Mouse (Mus musculus): ENCODE results near the gene Slc7a11.

Slc7a11 gene

DNA sequence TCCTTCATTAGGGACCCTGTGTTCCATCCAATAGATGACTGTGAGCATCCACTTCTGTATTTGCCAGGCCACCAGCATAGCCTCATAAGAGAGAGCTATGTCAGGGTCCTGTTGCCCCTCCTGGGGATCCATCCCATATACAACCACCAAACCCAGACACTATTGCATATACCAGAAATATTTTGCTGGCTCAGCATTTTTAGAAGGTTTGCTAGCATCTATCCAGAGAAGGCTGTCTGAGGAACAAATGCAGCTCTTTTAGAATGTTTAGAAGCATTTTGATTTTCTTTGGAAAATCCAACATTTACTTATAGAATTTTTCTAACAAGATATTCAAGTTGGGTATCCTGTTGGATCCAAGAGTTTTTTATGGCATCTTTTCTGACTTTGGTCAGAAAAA is 299.3 kb downstream of the Slc7a11 start:
- no peak for DNase-seq (ENCODE audit: low spot score)

DNA sequence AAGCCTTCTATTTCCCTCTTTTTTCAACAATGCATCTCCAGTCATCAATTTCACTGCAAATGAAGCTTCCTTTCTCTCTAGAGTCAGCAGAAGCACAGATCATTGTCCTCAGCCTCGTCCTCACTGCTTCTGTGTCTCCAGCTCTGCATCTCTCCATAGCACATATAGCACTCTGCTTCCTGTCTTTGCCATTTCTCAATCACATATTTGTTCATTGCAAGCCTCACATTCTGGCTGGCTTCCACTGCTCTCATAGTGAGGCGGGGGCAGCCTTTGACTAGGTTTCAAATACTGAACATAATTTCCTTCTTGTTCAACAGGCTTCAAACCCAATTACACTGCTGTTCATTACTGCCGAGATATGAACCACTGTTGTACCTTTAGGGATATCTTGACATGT is 305.1 kb downstream of the Slc7a11 start:
- DNase-seq (ENCODE audit: low spot score) = no peak

- no peak for DNase-seq (ENCODE audit: low spot score)
Measured at GRCm38 (mm10) chr3:50132204-50132603, 311.2 kb downstream of the Slc7a11 start.

DNA sequence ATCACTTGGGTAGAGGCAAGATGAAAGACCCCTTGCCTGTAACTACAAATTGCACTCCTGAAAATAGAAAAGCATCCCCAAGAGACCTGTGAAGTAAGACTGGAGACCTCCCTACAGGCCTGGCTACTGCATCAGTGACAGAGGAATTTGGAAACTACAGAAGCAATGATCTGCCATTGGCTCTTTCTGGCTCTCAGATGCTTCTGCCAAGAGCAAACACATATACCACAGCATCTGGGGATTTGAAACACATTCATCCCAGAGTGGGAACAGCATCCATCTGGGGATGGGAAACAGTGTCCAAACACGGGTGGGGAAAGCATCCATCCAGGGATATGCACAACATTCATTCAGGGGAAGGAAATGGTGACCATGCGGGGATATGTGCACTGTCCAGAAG is 313.1 kb downstream of the Slc7a11 start:
- no peak for DNase-seq (ENCODE audit: low spot score)

- DNase-seq (ENCODE audit: low spot score) = no peak
Measured at GRCm38 (mm10) chr3:50121001-50121400, 322.4 kb downstream of the Slc7a11 start.

GRCm38 (mm10) chr3:50116266-50116665 is 327.1 kb downstream of the Slc7a11 start:
- DNase-seq (ENCODE audit: low spot score) = no peak

GRCm38 (mm10) chr3:50105509-50105908 is 337.9 kb downstream of the Slc7a11 start:
- no peak for DNase-seq (ENCODE audit: low spot score)

GRCm38 (mm10) chr3:50094404-50095092 is 348.9 kb downstream of the Slc7a11 start:
- no peak for DNase-seq (ENCODE audit: low spot score)

- peak; percentile 16 for DNase-seq (ENCODE audit: low spot score)
Measured at GRCm38 (mm10) chr3:50076979-50077378, 366.4 kb downstream of the Slc7a11 start.

GRCm38 (mm10) chr3:50063396-50063795 is 380.0 kb downstream of the Slc7a11 start:
- no peak for DNase-seq (ENCODE audit: low spot score)

GRCm38 (mm10) chr3:50044666-50045065 is 398.7 kb downstream of the Slc7a11 start:
- no peak for DNase-seq (ENCODE audit: low spot score)

GRCm38 (mm10) chr3:50044160-50044559 is 399.3 kb downstream of the Slc7a11 start:
- no peak for DNase-seq (ENCODE audit: low spot score)

- DNase-seq (ENCODE audit: low spot score) = no peak
Measured at GRCm38 (mm10) chr3:50041141-50041540, 402.3 kb downstream of the Slc7a11 start.

DNA sequence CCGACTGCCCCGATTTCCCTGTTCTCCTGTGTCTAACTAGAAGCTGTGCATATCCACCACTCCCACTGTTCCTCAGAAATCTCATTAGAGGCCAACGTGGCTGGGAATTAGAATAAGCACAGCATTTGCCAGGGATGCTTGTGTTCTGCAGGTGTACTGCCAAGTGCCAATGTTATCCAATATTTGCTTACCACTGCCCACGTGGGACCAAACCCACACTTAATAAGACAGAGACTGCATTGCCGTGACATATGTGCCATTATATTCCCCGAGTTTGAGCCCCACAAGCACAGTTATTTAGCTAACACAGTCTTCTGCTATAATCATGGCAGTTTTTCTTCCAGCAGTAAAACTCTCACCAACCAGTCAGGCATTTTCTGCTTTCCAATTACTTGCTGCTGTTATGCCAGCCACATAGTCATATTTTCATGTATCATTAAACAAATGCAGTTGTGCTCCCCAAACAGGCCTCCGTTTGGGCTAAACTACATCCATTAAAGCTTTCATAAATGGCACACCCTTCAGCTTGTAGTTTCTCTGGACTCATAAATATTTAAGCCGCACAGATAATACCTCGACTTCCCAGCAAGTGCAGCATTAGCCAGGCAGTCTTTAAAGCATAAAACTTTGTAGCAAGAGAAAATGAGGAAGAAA is 407.4 kb downstream of the Slc7a11 start:
- no peak for DNase-seq (ENCODE audit: low spot score)

DNA sequence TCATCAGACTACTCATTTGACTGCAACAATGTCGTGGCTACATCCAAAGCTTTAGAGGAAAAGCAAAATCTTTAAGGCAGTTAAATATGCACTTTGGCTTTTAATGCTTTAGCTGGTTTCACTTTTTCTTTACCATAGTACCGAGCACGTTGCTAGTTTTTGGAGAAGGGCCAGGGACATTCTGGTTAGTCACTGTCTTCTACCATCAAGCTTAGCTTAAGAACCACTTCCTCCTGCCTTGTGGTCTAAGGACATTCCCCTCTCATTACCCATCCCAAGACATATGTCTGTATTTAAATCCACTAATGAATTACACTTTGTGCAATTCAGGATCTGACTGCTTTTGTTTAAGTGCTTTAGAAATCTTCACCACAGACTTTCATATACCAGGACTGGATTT is 410.1 kb downstream of the Slc7a11 start:
- DNase-seq (ENCODE audit: low spot score) = no peak

DNA sequence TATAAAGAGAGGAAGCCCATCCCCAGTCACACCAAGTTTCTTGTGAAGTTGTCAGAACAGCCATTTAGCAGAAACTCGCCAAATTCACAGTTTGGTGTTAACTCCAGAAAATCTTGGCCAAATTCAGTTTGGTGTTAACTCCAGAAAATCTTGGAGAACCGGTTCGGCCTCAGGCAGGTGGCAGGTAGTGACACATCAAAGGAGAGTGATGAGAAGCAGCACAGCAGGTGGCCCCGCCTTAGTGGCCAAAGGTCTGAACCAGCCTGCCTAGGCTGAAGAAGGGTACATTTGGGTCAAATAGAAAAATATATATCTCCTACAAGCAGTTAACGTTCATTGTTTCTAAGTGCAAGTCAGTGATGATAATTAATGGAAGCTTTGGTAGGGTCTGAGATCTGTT is 417.4 kb downstream of the Slc7a11 start:
- no peak for DNase-seq (ENCODE audit: low spot score)

DNA sequence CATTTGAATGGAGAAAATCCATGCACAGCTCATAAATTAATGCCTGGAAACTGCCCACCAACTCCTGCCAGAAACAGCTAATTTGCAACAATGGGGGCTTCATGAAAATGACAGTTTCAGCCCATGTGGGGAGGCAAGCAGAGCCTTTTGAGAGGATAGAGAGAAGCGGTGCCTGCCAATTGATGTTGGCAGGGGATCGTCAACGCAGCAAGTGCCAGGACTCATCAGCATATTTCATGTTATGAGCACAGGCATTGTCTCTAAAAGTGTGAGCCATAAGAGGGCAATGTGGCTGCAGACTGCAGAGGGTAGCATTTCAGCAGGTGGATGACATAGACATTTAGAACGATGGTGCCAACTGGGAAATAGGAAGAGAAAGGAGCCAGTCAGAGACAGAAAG is 429.0 kb downstream of the Slc7a11 start:
- DNase-seq (ENCODE audit: low spot score) = no peak

- no peak for DNase-seq (ENCODE audit: low spot score)
Measured at GRCm38 (mm10) chr3:50012012-50012411, 431.4 kb downstream of the Slc7a11 start.

DNA sequence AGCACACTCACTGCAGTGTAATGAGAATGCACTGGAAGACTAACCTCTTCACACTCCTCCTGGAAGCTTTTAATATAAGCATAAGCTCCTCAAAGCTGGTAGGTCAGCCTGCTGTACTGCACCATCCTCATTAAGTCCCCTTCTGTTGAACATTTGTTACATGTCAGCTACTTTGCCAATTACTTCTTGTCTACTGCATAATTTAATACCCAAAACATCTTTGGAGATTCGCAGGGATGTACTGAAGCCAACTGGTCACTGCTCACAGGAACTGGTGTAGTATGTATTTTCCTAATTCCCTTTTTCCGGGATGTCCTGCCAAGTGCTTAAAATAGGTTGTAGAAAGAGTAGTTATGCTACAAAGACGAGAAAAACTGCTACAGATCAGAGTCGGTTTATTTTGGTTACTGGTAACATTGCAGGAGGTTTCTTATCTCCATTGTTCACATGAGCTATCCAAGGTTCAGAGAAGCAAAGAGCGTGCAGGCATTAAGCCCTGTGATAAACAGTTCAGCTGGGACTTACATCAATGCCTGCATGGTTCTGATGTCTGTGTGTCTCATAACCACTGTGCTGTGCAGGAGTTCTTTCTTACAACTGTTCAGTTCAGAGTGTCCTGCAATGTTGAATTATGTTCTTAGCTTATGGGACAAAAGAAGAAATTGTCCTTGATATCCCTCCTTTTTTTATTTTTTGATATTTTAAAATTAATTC is 439.3 kb downstream of the Slc7a11 start:
- DNase-seq (ENCODE audit: low spot score) = no peak

DNA sequence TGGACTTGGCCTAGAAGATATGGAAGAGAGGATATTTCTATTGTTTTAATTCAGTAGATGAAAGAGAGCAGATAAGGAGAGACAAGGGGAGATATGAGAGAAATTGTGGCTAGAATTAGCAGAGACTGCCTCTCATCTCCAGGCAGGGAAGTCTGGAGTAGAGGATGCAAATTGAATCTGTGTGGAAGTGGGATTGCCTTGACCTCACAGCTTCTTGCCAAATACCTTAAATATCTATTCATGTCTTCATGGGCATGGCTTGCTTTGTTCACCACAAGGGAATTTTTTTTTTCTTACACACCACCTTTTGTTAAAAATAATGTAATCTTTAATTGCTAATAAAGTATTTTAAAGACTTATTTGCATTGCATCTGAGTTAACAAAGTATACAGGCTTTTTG is 441.3 kb downstream of the Slc7a11 start:
- DNase-seq (ENCODE audit: low spot score) = no peak

- no peak for DNase-seq (ENCODE audit: low spot score)
Measured at GRCm38 (mm10) chr3:50001635-50002034, 441.8 kb downstream of the Slc7a11 start.

GRCm38 (mm10) chr3:49992891-49993290 is 450.5 kb downstream of the Slc7a11 start:
- no peak for DNase-seq (ENCODE audit: low spot score)

GRCm38 (mm10) chr3:49987236-49987635 is 456.2 kb downstream of the Slc7a11 start:
- no peak for DNase-seq (ENCODE audit: low spot score)

All from ovary, postnatal 36 days (tissue).